Mouse (Mus musculus): ENCODE data around the gene Dnajc3. TPM values are rescaled to one million over a fixed set of nuclear protein-coding genes. Genes with fewer than 3 reads are reported as not detected.
A peak's percentile ranks its signal among the peaks of the same experiment; 100 is the strongest.

Dnajc3 gene
- total RNA-seq, 1 experiment from 2014 or later, result 77.7 TPM

GRCm38 (mm10) chr14:118924673-118925615, 12.8 kb upstream of the Dnajc3 start, which contains the start of gene Dzip1:
Dzip1 (minus strand) TSS chr14:118925460.
- ATAC-seq (replicated peaks in 1 of 2; ENCODE audit: insufficient read depth in 1 of 2, low FRiP score in 2 of 2, low TSS enrichment in 1 of 2, low read depth in 1 of 2, poor library complexity in 2 of 2, severe bottlenecking in 2 of 2), result peak; percentile 50 to 52

- no peak for ATAC-seq (replicated peaks in 1 of 2; ENCODE audit: insufficient read depth in 1 of 2, low FRiP score in 2 of 2, low TSS enrichment in 1 of 2, low read depth in 1 of 2, poor library complexity in 2 of 2, severe bottlenecking in 2 of 2)
Observed at GRCm38 (mm10) chr14:118928565-118928964, 9.2 kb upstream of the Dnajc3 start.

- peak; percentile 73 to 85 for ATAC-seq (replicated peaks in 1 of 2; ENCODE audit: insufficient read depth in 1 of 2, low FRiP score in 2 of 2, low TSS enrichment in 1 of 2, low read depth in 1 of 2, poor library complexity in 2 of 2, severe bottlenecking in 2 of 2)
Observed at GRCm38 (mm10) chr14:118929779-118930178, 8.0 kb upstream of the Dnajc3 start.

- ATAC-seq (replicated peaks in 1 of 2; ENCODE audit: insufficient read depth in 1 of 2, low FRiP score in 2 of 2, low TSS enrichment in 1 of 2, low read depth in 1 of 2, poor library complexity in 2 of 2, severe bottlenecking in 2 of 2), result no peak
Observed at GRCm38 (mm10) chr14:118930777-118931176, 7.0 kb upstream of the Dnajc3 start.

- ATAC-seq (replicated peaks in 1 of 2; ENCODE audit: insufficient read depth in 1 of 2, low FRiP score in 2 of 2, low TSS enrichment in 1 of 2, low read depth in 1 of 2, poor library complexity in 2 of 2, severe bottlenecking in 2 of 2), result no peak
Observed at GRCm38 (mm10) chr14:118931181-118931580, 6.6 kb upstream of the Dnajc3 start.

GRCm38 (mm10) chr14:118932956-118933355, 4.8 kb upstream of the Dnajc3 start:
- ATAC-seq (replicated peaks in 1 of 2; ENCODE audit: insufficient read depth in 1 of 2, low FRiP score in 2 of 2, low TSS enrichment in 1 of 2, low read depth in 1 of 2, poor library complexity in 2 of 2, severe bottlenecking in 2 of 2), result no peak

- no peak for ATAC-seq (replicated peaks in 1 of 2; ENCODE audit: insufficient read depth in 1 of 2, low FRiP score in 2 of 2, low TSS enrichment in 1 of 2, low read depth in 1 of 2, poor library complexity in 2 of 2, severe bottlenecking in 2 of 2)
Observed at GRCm38 (mm10) chr14:118934686-118935085, 3.1 kb upstream of the Dnajc3 start.

GRCm38 (mm10) chr14:118936236-118936635, 1.5 kb upstream of the Dnajc3 start:
- no peak for ATAC-seq (replicated peaks in 1 of 2; ENCODE audit: insufficient read depth in 1 of 2, low FRiP score in 2 of 2, low TSS enrichment in 1 of 2, low read depth in 1 of 2, poor library complexity in 2 of 2, severe bottlenecking in 2 of 2)

- ATAC-seq (replicated peaks in 1 of 2; ENCODE audit: insufficient read depth in 1 of 2, low FRiP score in 2 of 2, low TSS enrichment in 1 of 2, low read depth in 1 of 2, poor library complexity in 2 of 2, severe bottlenecking in 2 of 2), result no peak
Observed at GRCm38 (mm10) chr14:118936952-118937351, 824 bp upstream of the Dnajc3 start.

GRCm38 (mm10) chr14:118938551-118938950, 775 bp downstream of the Dnajc3 start:
- ATAC-seq (replicated peaks in 1 of 2; ENCODE audit: insufficient read depth in 1 of 2, low FRiP score in 2 of 2, low TSS enrichment in 1 of 2, low read depth in 1 of 2, poor library complexity in 2 of 2, severe bottlenecking in 2 of 2), result no peak

- no peak for ATAC-seq (replicated peaks in 1 of 2; ENCODE audit: insufficient read depth in 1 of 2, low FRiP score in 2 of 2, low TSS enrichment in 1 of 2, low read depth in 1 of 2, poor library complexity in 2 of 2, severe bottlenecking in 2 of 2)
Observed at GRCm38 (mm10) chr14:118940796-118941495, 3.2 kb downstream of the Dnajc3 start.

GRCm38 (mm10) chr14:118942076-118942475, 4.3 kb downstream of the Dnajc3 start:
- no peak for ATAC-seq (replicated peaks in 1 of 2; ENCODE audit: insufficient read depth in 1 of 2, low FRiP score in 2 of 2, low TSS enrichment in 1 of 2, low read depth in 1 of 2, poor library complexity in 2 of 2, severe bottlenecking in 2 of 2)

- ATAC-seq (replicated peaks in 1 of 2; ENCODE audit: insufficient read depth in 1 of 2, low FRiP score in 2 of 2, low TSS enrichment in 1 of 2, low read depth in 1 of 2, poor library complexity in 2 of 2, severe bottlenecking in 2 of 2), result peak in 1 of 2 experiments; percentile 27; a peak in 1 of 4 replicates
Observed at GRCm38 (mm10) chr14:118944702-118945101, 6.9 kb downstream of the Dnajc3 start.

GRCm38 (mm10) chr14:118948841-118949240, 11.1 kb downstream of the Dnajc3 start:
- no peak for ATAC-seq (replicated peaks in 1 of 2; ENCODE audit: insufficient read depth in 1 of 2, low FRiP score in 2 of 2, low TSS enrichment in 1 of 2, low read depth in 1 of 2, poor library complexity in 2 of 2, severe bottlenecking in 2 of 2)

- no peak for ATAC-seq (replicated peaks in 1 of 2; ENCODE audit: insufficient read depth in 1 of 2, low FRiP score in 2 of 2, low TSS enrichment in 1 of 2, low read depth in 1 of 2, poor library complexity in 2 of 2, severe bottlenecking in 2 of 2)
Observed at GRCm38 (mm10) chr14:118951912-118952583, 14.3 kb downstream of the Dnajc3 start.

- no peak for ATAC-seq (replicated peaks in 1 of 2; ENCODE audit: insufficient read depth in 1 of 2, low FRiP score in 2 of 2, low TSS enrichment in 1 of 2, low read depth in 1 of 2, poor library complexity in 2 of 2, severe bottlenecking in 2 of 2)
Observed at GRCm38 (mm10) chr14:118958010-118958409, 20.2 kb downstream of the Dnajc3 start.

- no peak for ATAC-seq (replicated peaks in 1 of 2; ENCODE audit: insufficient read depth in 1 of 2, low FRiP score in 2 of 2, low TSS enrichment in 1 of 2, low read depth in 1 of 2, poor library complexity in 2 of 2, severe bottlenecking in 2 of 2)
Observed at GRCm38 (mm10) chr14:118965356-118966000, 27.7 kb downstream of the Dnajc3 start.
